Mouse (Mus musculus) left cerebral cortex, postnatal 4 days (tissue): ENCODE results near the gene Dact3. TPM values are rescaled to one million over a fixed set of nuclear protein-coding genes. Genes with fewer than 3 reads are reported as not detected.

Experiments used
- DNase-seq: peaks from one replicate; pipeline ENCODE4 v3.0.0-alpha.2; 2022
- intact Hi-C: fragments of 180-260 bp; cut with DNase I; formaldehyde crosslinking; loops from one replicate; pipeline ENCODE4 v1.15.1; 2025
- total RNA-seq, 2 experiments: library from RNA; stranded (reverse); gene quantifications; 2 replicates each; pipeline ENCODE4 v1.2.3; 2021

Gene Dact3
- 10 to 100 TPM; 57.6 to 61.8 TPM for total RNA-seq

GRCm38 (mm10) chr7:16875310-16875325 is at the start of gene Dact3:
Gene Dact3, plus strand, starts transcription at chr7:16875317.
- DNase-seq = no peak
- intact Hi-C loops = no loop called here

- intact Hi-C loops = no loop called here
- DNase-seq = no peak
Measured at GRCm38 (mm10) chr7:16825785-16826184, 49.3 kb upstream of the Dact3 start.

GRCm38 (mm10) chr7:16826571-16826970 is 48.5 kb upstream of the Dact3 start:
- intact Hi-C loops = no loop called here
- DNase-seq = no peak

DNA sequence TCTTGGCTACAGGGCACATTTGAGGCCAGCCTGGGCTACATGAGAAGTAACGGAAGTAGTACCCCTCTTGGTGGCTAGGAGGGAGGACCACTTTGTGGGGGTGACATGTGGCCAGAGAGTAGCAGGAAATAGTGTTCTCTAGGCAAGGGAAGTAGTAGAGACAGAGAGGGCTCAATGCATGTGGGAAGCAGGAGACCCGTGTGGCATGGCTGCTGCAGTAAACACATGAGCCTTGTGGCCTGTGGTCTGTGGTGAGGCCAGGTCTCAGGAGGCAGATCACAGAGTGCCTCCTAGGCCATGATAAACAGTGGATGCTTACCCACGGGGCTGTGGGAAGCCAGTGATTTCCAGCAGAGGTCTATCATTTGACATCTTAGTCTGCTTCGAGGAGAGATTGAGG is 47.8 kb upstream of the Dact3 start:
- no peak for DNase-seq
- intact Hi-C loops = no loop called here

DNA sequence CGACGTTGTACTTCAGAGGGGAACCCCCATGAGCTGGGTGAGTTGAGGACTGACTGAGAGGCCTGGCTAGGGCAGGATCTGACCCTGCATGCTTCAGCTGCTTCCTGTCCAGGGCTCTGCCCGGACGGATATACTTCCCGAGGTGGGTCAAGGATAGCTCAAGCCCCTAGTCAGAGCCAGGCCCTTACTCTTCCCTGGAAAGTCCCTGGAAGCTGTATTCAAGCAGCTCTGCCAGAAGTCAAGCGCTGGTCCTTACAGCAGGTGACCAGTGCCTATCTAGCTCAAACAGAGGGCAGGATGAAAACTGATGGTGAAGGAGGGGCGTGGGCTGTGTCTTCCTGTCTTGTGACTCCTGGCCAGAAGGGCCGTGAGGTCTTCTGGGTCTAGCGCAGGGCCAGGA is 44.7 kb upstream of the Dact3 start:
- no peak for DNase-seq
- intact Hi-C loops = no loop called here

DNA sequence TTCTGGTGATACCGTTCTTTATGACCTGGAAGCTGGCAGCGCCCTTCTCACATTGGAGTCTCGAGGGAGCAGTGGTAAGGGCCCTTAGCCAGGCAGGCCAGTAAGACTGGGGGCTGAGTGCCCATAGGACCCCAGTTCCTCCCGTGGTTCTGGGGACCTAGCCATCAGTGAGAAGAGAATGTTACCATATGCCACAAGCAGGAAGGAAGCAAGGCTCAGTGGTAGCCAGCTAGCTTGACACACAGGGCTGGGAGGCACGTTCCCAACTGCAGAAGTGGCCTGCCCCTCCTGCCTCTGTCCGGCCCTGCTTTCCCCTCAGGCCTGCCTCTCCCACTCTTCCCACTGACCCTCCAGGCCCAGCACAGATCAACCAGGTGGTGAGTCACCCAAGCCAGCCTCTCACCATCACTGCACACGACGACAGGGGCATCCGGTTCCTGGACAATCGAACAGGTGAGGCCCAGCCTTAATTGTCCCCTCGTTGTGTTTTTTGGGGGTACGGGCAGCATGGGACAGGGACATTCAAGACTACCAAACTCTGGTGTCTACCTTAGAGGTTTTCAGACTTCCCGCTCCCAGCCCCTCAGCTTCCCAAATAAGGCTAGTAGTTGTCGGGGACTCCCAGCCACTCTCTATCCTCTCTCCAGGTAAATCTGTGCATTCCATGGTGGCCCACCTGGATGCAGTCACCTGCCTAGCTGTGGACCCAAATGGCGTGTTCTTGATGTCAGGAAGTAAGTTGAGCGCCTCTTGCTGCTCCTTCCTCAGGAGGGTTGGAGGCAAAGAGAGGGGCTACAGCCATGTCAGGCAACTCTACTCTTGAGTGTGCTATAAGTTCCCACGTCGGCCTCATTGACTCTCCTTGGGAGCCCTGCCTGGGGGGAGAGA is 37.0 kb upstream of the Dact3 start:
- no peak for DNase-seq
- intact Hi-C loops = no loop called here

DNA sequence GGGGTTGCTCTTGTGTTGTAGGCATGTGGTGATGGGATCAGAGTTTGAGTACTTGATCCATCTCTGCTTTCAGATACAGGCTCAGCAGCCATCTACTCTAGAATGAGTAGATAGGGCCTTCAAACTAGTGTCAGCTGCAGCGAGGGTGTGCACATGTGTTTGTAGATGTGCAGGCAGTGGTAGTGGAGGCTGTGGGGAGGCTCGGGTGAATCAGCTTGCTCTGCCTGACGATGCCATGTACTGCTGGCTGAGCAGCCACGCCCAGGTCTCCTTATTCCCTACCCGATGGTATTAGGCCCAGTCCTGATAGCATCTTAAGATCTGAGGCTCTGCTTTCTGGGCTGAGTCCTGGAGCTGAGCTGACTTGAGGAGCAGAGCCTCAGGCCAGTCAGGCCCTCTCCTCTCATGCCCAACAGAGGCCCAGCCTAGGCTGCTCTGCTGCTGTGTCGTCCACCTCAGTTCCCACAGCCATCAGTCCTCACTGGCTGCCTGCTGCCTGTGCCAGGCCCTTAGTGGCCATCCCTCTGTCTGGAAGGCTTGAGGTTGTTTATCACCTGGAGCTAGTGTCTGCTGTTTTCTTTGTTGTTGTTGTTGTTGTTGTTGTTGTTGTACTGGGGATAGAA is 36.2 kb upstream of the Dact3 start:
- intact Hi-C loops = no loop called here
- DNase-seq = no peak

- no peak for DNase-seq
- intact Hi-C loops = no loop called here
Measured at GRCm38 (mm10) chr7:16839427-16840108, 35.5 kb upstream of the Dact3 start.

DNA sequence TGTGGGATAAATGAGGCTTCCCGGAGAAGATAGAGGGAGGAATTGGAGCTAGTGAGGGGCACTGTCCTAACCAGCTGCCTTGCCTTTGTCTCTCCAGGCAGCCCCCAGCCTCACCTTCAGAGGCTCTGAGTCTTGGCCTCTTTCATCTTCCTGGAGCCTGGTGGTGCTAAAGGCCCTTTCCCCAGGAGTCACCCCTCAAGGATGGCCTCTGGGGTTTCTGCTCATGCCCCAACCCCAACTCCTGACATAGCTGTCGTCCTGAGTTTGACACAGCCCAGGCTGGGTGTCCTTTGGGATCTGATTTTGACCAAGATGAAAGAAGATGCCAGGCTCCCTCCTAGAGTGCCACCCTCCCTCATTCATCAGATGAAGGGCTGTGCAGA is 35.0 kb upstream of the Dact3 start:
- intact Hi-C loops = no loop called here
- DNase-seq = no peak

- intact Hi-C loops = no loop called here
Measured at GRCm38 (mm10) chr7:16841078-16841477, 34.0 kb upstream of the Dact3 start.

DNA sequence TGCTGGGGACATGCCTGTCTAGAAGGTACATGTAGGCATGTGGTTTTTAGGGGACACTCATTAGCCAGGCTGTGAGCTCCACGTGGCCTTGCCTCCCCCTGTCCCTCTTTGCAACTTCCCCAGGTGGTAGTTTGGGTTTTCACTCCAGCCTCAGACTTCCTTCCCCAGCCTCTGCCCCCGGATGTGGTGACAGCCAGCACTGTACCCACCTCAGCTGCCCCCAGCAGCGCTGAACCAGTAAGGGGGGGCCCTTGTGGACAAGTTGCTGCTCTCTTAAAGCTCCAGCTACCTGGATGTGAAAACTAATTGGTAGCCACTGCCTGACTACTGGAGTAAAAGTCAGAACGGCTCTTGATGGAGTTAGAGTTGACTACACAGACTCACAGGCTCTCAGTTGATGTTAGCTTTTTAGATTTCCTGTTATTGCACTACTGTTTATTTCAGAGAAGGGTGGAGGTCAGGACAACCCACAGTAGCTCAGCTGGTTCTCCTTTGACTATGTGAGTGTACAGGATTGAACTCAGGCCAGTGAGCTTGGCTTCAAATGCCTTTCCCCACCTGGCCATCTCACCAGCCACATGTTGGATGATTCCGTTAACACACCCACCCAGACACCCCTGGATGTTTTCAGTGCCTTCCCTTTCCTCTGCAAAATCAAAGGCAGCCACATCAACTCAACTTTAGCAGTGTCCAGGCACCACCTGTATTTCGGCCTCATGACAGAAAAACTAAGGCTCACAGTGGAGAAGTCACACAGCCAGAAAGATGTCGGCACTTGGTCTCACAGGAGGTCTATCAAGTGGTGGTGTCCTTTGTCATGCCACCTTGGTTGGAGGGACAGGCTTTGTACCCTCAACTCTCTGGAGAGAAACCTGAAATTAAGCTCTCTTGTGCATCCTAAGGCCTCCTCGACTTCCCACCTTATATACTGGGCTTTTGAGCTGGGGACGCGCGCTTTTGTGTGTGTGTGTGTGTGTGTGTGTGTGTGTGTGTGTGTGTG is 33.3 kb upstream of the Dact3 start:
- intact Hi-C loops = no loop called here
- DNase-seq = no peak

More at GRCm38 (mm10) chr7:16841078-16841477, 34.0 kb upstream of the Dact3 start:
- no peak for DNase-seq

DNA sequence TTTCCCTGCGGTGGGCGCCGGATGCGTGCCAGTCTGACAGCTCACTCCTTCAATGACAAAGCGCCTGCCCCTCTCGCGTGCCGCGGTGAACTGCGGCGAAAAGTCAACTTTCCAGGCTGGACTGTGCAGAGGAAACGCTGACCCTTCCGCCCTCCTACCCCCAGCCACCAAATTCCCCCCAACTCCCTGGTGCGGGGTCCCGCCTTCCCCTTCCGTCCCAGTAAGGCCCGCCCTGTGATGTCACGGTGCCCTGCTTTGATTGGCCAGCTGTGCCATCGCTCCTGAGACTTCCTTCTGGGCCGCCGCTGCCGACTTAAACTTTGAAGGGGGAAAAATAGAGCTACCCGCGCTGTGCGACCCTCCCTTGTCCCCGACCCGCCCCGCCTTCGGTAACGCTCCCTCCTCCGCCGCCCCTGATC is 32.5 kb upstream of the Dact3 start, which contains the start of gene Prkd2:
Prkd2 (plus strand) TSS at position 258 of the 419 bp plus-strand sequence.
- peak; percentile 92 for DNase-seq
- intact Hi-C loops = no loop called here

DNA sequence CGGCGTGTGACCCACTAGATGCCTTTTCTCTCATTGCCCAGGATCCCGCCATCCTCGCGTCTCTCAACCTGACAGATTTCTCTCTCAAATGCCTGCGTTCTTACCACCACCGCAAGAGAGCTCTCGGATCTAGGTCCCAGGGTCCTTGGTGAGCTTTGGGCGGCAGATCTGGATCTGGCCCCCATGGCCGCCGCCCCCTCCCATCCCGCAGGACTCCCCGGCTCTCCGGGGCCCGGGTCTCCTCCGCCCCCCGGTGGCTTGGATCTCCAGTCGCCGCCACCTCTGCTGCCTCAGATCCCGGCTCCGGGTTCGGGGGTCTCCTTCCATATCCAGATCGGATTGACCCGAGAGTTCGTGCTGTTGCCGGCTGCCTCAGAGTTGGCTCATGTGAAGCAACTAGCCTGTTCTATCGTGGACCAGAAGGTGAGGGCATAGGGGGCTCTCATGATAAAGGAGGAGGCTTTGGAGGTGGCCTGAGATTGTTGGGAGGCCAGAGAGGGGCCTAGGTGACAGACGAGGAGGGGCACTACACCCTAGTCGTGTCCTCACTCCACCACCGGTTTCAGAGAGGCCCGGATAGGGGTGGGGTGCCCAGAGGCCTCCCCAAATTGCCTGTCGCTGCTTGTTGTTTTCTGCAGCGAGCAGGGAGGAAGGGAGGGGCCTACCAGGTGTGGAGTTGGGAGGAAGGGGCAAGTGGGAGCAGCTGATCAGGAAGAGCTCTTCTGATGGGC is 31.5 kb upstream of the Dact3 start:
- no peak for DNase-seq
- intact Hi-C loops = no loop called here

DNA sequence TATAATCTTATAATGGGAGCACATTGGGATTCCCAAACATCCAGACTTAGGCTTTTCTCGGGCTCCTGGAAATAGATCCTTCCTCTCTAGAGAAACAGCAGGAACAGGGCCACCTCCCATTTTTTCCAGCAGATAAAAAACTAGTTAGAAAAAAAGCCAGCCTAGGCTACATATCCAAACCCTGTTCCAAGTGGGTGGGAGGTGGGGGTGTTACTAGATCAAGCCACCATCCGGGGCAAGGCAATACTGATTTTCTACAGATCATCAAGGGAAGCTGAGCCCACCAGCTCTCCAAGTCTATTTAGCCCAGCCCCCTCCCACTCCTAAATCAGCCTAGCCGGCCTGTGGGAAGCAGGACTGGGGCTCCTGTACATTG is 30.4 kb upstream of the Dact3 start:
- DNase-seq = no peak
- intact Hi-C loops = no loop called here

GRCm38 (mm10) chr7:16845072-16845819 is 29.9 kb upstream of the Dact3 start:
- intact Hi-C loops = no loop called here
- DNase-seq = no peak

GRCm38 (mm10) chr7:16845820-16846167 is 29.3 kb upstream of the Dact3 start:
- DNase-seq = no peak
- intact Hi-C loops = no loop called here

DNA sequence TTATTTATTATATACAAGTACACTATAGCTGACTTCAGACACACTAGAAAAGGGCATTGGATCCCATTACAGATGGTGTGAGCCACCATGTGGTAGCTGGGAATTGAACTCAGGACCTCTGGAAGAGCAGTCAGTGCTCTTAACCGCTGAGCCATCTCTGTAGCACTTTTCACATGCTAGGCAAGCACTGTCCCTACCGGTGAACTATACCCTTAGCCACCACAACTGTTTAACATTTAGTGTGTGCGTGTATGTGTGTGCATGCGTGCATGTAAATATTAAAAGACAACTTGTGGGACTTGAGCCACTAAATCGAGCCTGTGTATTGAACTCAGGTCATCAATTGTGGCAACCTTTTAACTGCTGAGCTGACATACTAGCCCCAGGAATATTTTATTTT is 28.3 kb upstream of the Dact3 start:
- DNase-seq = no peak
- intact Hi-C loops = no loop called here

GRCm38 (mm10) chr7:16847507-16847906 is 27.6 kb upstream of the Dact3 start:
- no peak for DNase-seq
- intact Hi-C loops = no loop called here

GRCm38 (mm10) chr7:16848579-16848978 is 26.5 kb upstream of the Dact3 start:
- intact Hi-C loops = no loop called here
- DNase-seq = peak; percentile 79

DNA sequence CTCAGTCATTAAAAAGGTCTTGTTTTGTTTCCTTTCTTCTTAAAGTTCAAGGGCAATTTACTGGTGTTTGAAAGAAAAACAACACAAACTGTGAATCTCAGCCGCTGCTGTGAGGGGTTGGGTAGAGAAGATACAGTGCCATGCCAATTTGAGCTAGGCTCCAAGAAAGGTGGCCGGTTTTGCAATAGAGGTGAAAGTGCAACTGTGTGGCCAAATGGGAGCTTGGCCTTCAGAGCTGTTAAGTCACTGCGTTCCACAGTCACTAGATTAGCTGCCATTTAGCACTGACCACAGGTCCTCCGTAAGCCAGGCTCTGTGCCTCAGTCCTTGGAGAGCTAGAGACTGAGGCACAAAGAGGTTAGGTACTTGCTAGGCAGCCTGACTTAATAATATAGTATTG is 23.5 kb upstream of the Dact3 start:
- intact Hi-C loops = no loop called here
- DNase-seq = no peak
